Mouse (Mus musculus): ENCODE measurements at regions not wholly inside any gene's neighbourhood (a gene's known extent, or its start where the extent isn't known, plus 50 kb on each side); places are given as distances from the start of the nearest gene placed in this dataset.

GRCm38 (mm10) chr4:106025966-106026637, 236.4 kb downstream of the Gm12728 start:
- in situ Hi-C loops (cut with MboI, MseI): loop anchor here (10.0 kb wide), 1 partner anchor 669 kb away; no protein-coding TSS in a partner anchor

GRCm38 (mm10) chr4:106040376-106040775, 250.7 kb downstream of the Gm12728 start:
- in situ Hi-C loops (cut with MboI, MseI): no loop called here

GRCm38 (mm10) chr4:106042456-106042855, 252.8 kb downstream of the Gm12728 start:
- in situ Hi-C loops (cut with MboI, MseI): no loop called here

GRCm38 (mm10) chr4:106043661-106044060, 254.0 kb downstream of the Gm12728 start:
- in situ Hi-C loops (cut with MboI, MseI): no loop called here

- in situ Hi-C loops (cut with MboI, MseI): no loop called here
Observed at GRCm38 (mm10) chr4:106048053-106048452, 258.4 kb downstream of the Gm12728 start.

- in situ Hi-C loops (cut with MboI, MseI): no loop called here
Observed at GRCm38 (mm10) chr4:106048797-106049196, 259.1 kb downstream of the Gm12728 start.

GRCm38 (mm10) chr4:106049880-106050279, 260.2 kb downstream of the Gm12728 start:
- in situ Hi-C loops (cut with MboI, MseI): no loop called here

GRCm38 (mm10) chr4:106050297-106050696, 260.6 kb downstream of the Gm12728 start:
- in situ Hi-C loops (cut with MboI, MseI): no loop called here

- in situ Hi-C loops (cut with MboI, MseI): no loop called here
Observed at GRCm38 (mm10) chr4:106053496-106053895, 262.5 kb upstream of the Usp24 start.

- in situ Hi-C loops (cut with MboI, MseI): no loop called here
Observed at GRCm38 (mm10) chr4:106054324-106054723, 261.7 kb upstream of the Usp24 start.

GRCm38 (mm10) chr4:106062651-106063050, 253.4 kb upstream of the Usp24 start:
- in situ Hi-C loops (cut with MboI, MseI): no loop called here

- in situ Hi-C loops (cut with MboI, MseI): no loop called here
Observed at GRCm38 (mm10) chr4:106063851-106064382, 252.1 kb upstream of the Usp24 start.

- in situ Hi-C loops (cut with MboI, MseI): no loop called here
Observed at GRCm38 (mm10) chr4:106067023-106067422, 249.0 kb upstream of the Usp24 start.

GRCm38 (mm10) chr4:106083546-106083945, 232.5 kb upstream of the Usp24 start:
- in situ Hi-C loops (cut with MboI, MseI): no loop called here

GRCm38 (mm10) chr4:106091927-106092675, 223.9 kb upstream of the Usp24 start:
- in situ Hi-C loops (cut with MboI, MseI): no loop called here

- in situ Hi-C loops (cut with MboI, MseI): no loop called here
Observed at GRCm38 (mm10) chr4:106092676-106093070, 223.3 kb upstream of the Usp24 start.

GRCm38 (mm10) chr4:106093252-106093651, 222.8 kb upstream of the Usp24 start:
- in situ Hi-C loops (cut with MboI, MseI): no loop called here

GRCm38 (mm10) chr4:106094882-106095556, 221.0 kb upstream of the Usp24 start:
- in situ Hi-C loops (cut with MboI, MseI): no loop called here

- in situ Hi-C loops (cut with MboI, MseI): no loop called here
Observed at GRCm38 (mm10) chr4:106096130-106096529, 219.9 kb upstream of the Usp24 start.

GRCm38 (mm10) chr4:106097846-106098245, 218.2 kb upstream of the Usp24 start:
- in situ Hi-C loops (cut with MboI, MseI): no loop called here

GRCm38 (mm10) chr4:106100211-106101025, 215.6 kb upstream of the Usp24 start:
- in situ Hi-C loops (cut with MboI, MseI): no loop called here
